Mouse (Mus musculus): ENCODE measurements around the gene Xpo5.
A peak's percentile ranks its signal among the peaks of the same experiment; 100 is the strongest.

Xpo5 gene

GRCm38 (mm10) chr17:46258279-46259053, 55.9 kb downstream of the Xpo5 start:
- DNase-seq (ENCODE audit: low spot score) = no peak

- DNase-seq (ENCODE audit: low spot score) = no peak
Observed at GRCm38 (mm10) chr17:46259675-46260074, 57.1 kb downstream of the Xpo5 start.

GRCm38 (mm10) chr17:46262201-46262694, 59.7 kb downstream of the Xpo5 start:
- no peak for DNase-seq (ENCODE audit: low spot score)

GRCm38 (mm10) chr17:46265502-46265901, 62.9 kb downstream of the Xpo5 start:
- no peak for DNase-seq (ENCODE audit: low spot score)

- DNase-seq (ENCODE audit: low spot score) = peak; percentile 48
Observed at GRCm38 (mm10) chr17:46265918-46266618, 63.5 kb downstream of the Xpo5 start.

- no peak for DNase-seq (ENCODE audit: low spot score)
Observed at GRCm38 (mm10) chr17:46266986-46267385, 64.4 kb downstream of the Xpo5 start.

GRCm38 (mm10) chr17:46267511-46267910, 64.9 kb downstream of the Xpo5 start:
- no peak for DNase-seq (ENCODE audit: low spot score)

GRCm38 (mm10) chr17:46268026-46268720, 65.6 kb downstream of the Xpo5 start:
- DNase-seq (ENCODE audit: low spot score) = no peak

- DNase-seq (ENCODE audit: low spot score) = no peak
Observed at GRCm38 (mm10) chr17:46269771-46270534, 67.4 kb downstream of the Xpo5 start.

GRCm38 (mm10) chr17:46272058-46272457, 69.5 kb downstream of the Xpo5 start:
- no peak for DNase-seq (ENCODE audit: low spot score)

- no peak for DNase-seq (ENCODE audit: low spot score)
Observed at GRCm38 (mm10) chr17:46272675-46273074, 70.1 kb downstream of the Xpo5 start.

- no peak for DNase-seq (ENCODE audit: low spot score)
Observed at GRCm38 (mm10) chr17:46273803-46274236, 71.2 kb downstream of the Xpo5 start.

GRCm38 (mm10) chr17:46274465-46274864, 71.9 kb downstream of the Xpo5 start:
- DNase-seq (ENCODE audit: low spot score) = no peak

- DNase-seq (ENCODE audit: low spot score) = no peak
Observed at GRCm38 (mm10) chr17:46275034-46275433, 72.5 kb downstream of the Xpo5 start.

- no peak for DNase-seq (ENCODE audit: low spot score)
Observed at GRCm38 (mm10) chr17:46275506-46275905, 72.9 kb downstream of the Xpo5 start.

GRCm38 (mm10) chr17:46277586-46277985, 75.0 kb downstream of the Xpo5 start:
- DNase-seq (ENCODE audit: low spot score) = no peak

GRCm38 (mm10) chr17:46278011-46278765, 75.6 kb downstream of the Xpo5 start:
- DNase-seq (ENCODE audit: low spot score) = no peak

- peak; percentile 79 for DNase-seq (ENCODE audit: low spot score)
Observed at GRCm38 (mm10) chr17:46282483-46283123, 80.0 kb downstream of the Xpo5 start, which contains the start of gene Tjap1. Gene Tjap1, minus strand, starts transcription at chr17:46283026.

- DNase-seq (ENCODE audit: low spot score) = no peak
Observed at GRCm38 (mm10) chr17:46283140-46283539, 80.6 kb downstream of the Xpo5 start.

- DNase-seq (ENCODE audit: low spot score) = no peak
Observed at GRCm38 (mm10) chr17:46283911-46284310, 81.3 kb downstream of the Xpo5 start.
